Mouse (Mus musculus): ENCODE data around the gene Rpl29. TPM values are rescaled to one million over a fixed set of nuclear protein-coding genes. Genes with fewer than 3 reads are reported as not detected.

The Rpl29 gene
- polyA plus RNA-seq, 1 experiment from 2014 or later, result 1,315 TPM

DNA sequence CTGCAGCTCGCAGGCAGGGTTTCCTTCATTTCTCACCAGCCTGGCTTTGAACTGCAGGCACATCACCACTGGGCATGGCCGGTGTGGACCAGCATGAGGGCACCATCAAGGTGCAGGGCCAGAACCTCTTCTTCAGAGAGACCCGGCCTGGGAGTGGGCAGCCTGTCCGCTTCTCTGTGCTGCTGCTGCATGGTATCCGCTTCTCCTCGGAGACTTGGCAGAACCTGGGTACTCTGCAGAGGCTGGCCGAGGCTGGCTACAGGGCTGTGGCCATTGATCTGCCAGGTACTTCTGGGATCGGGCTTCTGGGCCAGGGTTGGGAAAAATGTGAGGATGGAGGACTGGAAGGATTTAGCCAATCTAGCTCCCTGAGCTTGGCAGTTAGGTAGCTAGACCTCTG lies 20.7 kb downstream of the Rpl29 start:
- WGBS, result 89% methylated on average over 8 of the region's 8 CpGs
- H3K4me3 ChIP-seq (ENCODE audit: low read depth, low read length), result no peak overlapping the region
- no peak overlapping the region for H3K27ac ChIP-seq (ENCODE audit: low read depth)
- no peaks in the 10 kb centered on the region for H3K9me3 ChIP-seq (ENCODE audit: control insufficient read depth, low read length)
- H3K4me1 ChIP-seq (replicated peaks; ENCODE audit: control insufficient read depth, insufficient read depth, low read length), result peaks cover 68% of the 10 kb centered on the region
- DNase-seq (ENCODE audit: low spot score) (no peak), ATAC-seq (replicated peaks; ENCODE audit: low FRiP score, low TSS enrichment, low read depth) (no peak)
- H3K9ac ChIP-seq (ENCODE audit: low read length), result no peak overlapping the region
- H3K4me2 ChIP-seq (ENCODE audit: low read length), result no peak overlapping the region
- no peaks in the 10 kb centered on the region for H3K36me3 ChIP-seq (ENCODE audit: control insufficient read depth, insufficient read depth, low read length)
- H3K27me3 ChIP-seq (replicated peaks; ENCODE audit: control insufficient read depth, insufficient read depth, low read length), result no peaks in the 10 kb centered on the region

DNA sequence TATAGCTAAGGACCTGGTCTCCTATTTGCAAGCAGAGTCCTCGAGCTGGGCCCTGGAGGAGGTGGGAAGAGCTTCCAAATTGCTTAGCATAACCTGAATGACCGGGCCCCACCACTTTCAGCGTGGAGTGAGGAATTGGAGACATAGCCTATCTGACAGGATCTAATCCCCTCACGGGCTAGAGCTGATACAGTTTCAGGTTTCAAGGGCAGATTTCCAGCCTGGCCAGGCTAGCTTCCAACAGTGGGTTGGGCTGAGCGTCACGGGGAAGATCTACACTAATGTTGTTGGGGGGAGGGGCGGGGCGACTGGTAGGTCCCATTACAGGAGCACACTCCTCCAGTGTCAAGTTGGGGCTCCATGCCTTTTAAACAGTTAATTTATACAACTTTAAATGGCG lies 21.4 kb downstream of the Rpl29 start:
- Histone ChIP-seq H3K4me2 (ENCODE audit: low read length) (peak overlapping the region; percentile 7; the same call in 1 of the 2 replicates), H3K9me3 (ENCODE audit: control insufficient read depth, low read length) (no peaks in the 10 kb centered on the region), H3K27ac (ENCODE audit: low read depth) (peak overlapping the region; percentile 8; the same call in 1 of the 2 replicates), H3K27me3 (replicated peaks; ENCODE audit: control insufficient read depth, insufficient read depth, low read length) (no peaks in the 10 kb centered on the region), H3K4me3 (ENCODE audit: low read depth, low read length) (no peak overlapping the region), H3K36me3 (ENCODE audit: control insufficient read depth, insufficient read depth, low read length) (no peaks in the 10 kb centered on the region), H3K4me1 (replicated peaks; ENCODE audit: control insufficient read depth, insufficient read depth, low read length) (peaks cover 68% of the 10 kb centered on the region), H3K9ac (ENCODE audit: low read length) (no peak overlapping the region)
- DNase-seq (ENCODE audit: low spot score) (no peak), ATAC-seq (replicated peaks; ENCODE audit: low FRiP score, low TSS enrichment, low read depth) (no peak)
- 10% methylated on average over 9 of the region's 9 CpGs for WGBS

DNA sequence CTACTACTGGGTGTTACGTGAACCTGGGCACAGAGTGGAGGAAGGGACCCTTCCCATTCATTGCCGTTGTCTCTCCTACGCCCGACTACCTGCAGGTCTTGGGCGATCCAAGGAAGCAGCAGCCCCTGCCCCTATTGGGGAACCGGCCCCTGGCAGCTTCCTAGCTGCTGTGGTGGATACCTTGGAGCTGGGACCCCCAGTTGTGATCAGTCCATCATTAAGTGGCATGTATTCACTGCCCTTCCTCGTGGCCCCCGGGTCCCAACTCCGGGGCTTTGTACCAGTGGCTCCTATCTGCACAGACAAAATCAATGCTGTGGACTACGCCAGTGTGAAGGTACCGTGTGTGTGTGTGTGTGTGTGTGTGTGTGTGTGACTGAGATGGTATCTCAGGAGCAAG lies 22.0 kb downstream of the Rpl29 start:
- H3K27me3 ChIP-seq (replicated peaks; ENCODE audit: control insufficient read depth, insufficient read depth, low read length), result no peaks in the 10 kb centered on the region
- ATAC-seq (replicated peaks; ENCODE audit: low FRiP score, low TSS enrichment, low read depth), result no peak
- H3K9ac ChIP-seq (ENCODE audit: low read length), result no peak overlapping the region
- 0 out of 2 replicates have a peak, but pooled peaks cover 2% of the 10 kb centered on the region for H3K36me3 ChIP-seq (ENCODE audit: control insufficient read depth, insufficient read depth, low read length)
- H3K4me2 ChIP-seq (ENCODE audit: low read length), result no peak overlapping the region; the same call in 1 of the 2 replicates
- no peak for DNase-seq (ENCODE audit: low spot score)
- no peak overlapping the region for H3K4me3 ChIP-seq (ENCODE audit: low read depth, low read length)
- whole genome bisulfite sequencing, result 61% methylated on average over 11 of the region's 11 CpGs
- H3K27ac ChIP-seq (ENCODE audit: low read depth), result peak overlapping the region; percentile 13; the same call in 1 of the 2 replicates
- H3K4me1 ChIP-seq (replicated peaks; ENCODE audit: control insufficient read depth, insufficient read depth, low read length), result peaks cover 69% of the 10 kb centered on the region
- no peaks in the 10 kb centered on the region for H3K9me3 ChIP-seq (ENCODE audit: control insufficient read depth, low read length)

DNA sequence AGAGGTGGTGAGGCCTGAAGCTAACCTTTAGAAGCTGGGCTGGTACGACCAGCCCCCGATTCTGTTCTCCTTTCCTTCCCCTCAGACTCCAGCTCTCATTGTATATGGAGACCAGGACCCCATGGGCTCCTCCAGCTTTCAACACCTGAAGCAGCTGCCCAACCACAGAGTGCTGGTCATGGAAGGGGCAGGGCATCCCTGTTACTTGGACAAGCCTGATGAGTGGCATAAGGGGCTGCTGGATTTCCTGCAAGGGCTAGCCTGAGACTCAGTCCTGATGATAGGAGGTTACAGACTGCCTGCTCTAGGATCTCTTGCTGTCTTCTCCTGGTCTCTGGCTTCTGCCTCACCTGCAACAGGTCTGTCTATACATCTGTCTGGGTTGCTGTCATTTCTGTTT lies 22.6 kb downstream of the Rpl29 start:
- Histone ChIP-seq H3K9me3 (ENCODE audit: control insufficient read depth, low read length) (no peaks in the 10 kb centered on the region), H3K4me3 (ENCODE audit: low read depth, low read length) (no peak overlapping the region), H3K27ac (ENCODE audit: low read depth) (no peak overlapping the region), H3K9ac (ENCODE audit: low read length) (no peak overlapping the region), H3K36me3 (ENCODE audit: control insufficient read depth, insufficient read depth, low read length) (0 out of 2 replicates have a peak, but pooled peaks cover 4% of the 10 kb centered on the region), H3K4me1 (replicated peaks; ENCODE audit: control insufficient read depth, insufficient read depth, low read length) (peaks cover 69% of the 10 kb centered on the region), H3K27me3 (replicated peaks; ENCODE audit: control insufficient read depth, insufficient read depth, low read length) (no peaks in the 10 kb centered on the region), H3K4me2 (ENCODE audit: low read length) (no peak overlapping the region)
- 36% methylated on average over 2 of the region's 2 CpGs for WGBS
- ATAC-seq (replicated peaks; ENCODE audit: low FRiP score, low TSS enrichment, low read depth), result no peak
- DNase-seq (ENCODE audit: low spot score), result no peak

DNA sequence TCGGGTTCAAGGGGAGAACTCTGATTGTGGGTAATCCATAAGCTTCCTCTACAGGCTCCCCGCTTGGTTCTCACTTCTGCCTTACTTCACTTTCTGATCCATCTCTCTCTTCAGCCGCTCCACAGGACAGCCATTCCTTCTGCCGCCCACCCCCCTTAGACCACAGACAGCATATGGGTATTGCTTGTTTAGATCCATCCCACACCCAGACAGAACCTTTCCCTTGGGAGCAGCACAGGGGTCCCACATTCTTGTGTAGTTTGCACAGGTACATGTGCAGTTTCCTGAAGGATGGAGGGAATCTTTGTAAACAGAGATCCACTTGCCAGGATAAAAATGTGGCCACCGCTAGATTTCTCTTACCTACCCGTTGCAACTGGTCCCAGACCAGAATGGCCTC lies 23.1 kb downstream of the Rpl29 start:
- Histone ChIP-seq H3K27ac (ENCODE audit: low read depth) (no peak overlapping the region), H3K9ac (ENCODE audit: low read length) (no peak overlapping the region), H3K4me2 (ENCODE audit: low read length) (peak overlapping the region; percentile 81), H3K27me3 (replicated peaks; ENCODE audit: control insufficient read depth, insufficient read depth, low read length) (no peaks in the 10 kb centered on the region), H3K4me3 (ENCODE audit: low read depth, low read length) (no peak overlapping the region), H3K9me3 (ENCODE audit: control insufficient read depth, low read length) (no peaks in the 10 kb centered on the region), H3K36me3 (ENCODE audit: control insufficient read depth, insufficient read depth, low read length) (0 out of 2 replicates have a peak, but pooled peaks cover 5% of the 10 kb centered on the region), H3K4me1 (replicated peaks; ENCODE audit: control insufficient read depth, insufficient read depth, low read length) (peaks cover 71% of the 10 kb centered on the region)
- DNase-seq (ENCODE audit: low spot score), result no peak
- WGBS, result 43% methylated on average over 6 of the region's 6 CpGs
- ATAC-seq (replicated peaks; ENCODE audit: low FRiP score, low TSS enrichment, low read depth), result no peak

DNA sequence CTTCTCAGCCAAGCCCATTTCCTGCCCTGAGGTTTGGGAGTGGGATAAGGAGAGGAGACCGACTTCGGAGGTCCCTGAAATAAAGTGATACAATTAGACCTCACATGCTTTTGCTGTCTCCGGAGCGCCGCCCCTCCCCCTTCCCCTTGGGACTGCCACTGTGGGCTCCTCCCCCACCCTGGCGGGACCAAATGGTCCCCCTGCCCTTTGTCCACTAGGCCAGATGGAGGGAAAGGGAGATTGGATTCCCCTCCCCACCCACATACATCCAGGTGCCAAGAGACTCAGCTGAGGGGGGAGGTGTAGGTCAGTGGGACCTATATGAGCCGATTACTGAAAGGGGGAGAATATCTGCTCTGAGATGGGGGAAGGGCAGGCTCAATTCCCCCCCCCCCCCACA lies 23.6 kb downstream of the Rpl29 start:
- H3K36me3 ChIP-seq (ENCODE audit: control insufficient read depth, insufficient read depth, low read length), result 0 out of 2 replicates have a peak, but pooled peaks cover 9% of the 10 kb centered on the region
- peak overlapping the region; percentile 78; the same call in 1 of the 2 replicates for H3K27ac ChIP-seq (ENCODE audit: low read depth)
- no peaks in the 10 kb centered on the region for H3K9me3 ChIP-seq (ENCODE audit: control insufficient read depth, low read length)
- H3K4me1 ChIP-seq (replicated peaks; ENCODE audit: control insufficient read depth, insufficient read depth, low read length), result peaks cover 70% of the 10 kb centered on the region
- H3K27me3 ChIP-seq (replicated peaks; ENCODE audit: control insufficient read depth, insufficient read depth, low read length), result no peaks in the 10 kb centered on the region
- ATAC-seq (replicated peaks; ENCODE audit: low FRiP score, low TSS enrichment, low read depth), result no peak
- H3K9ac ChIP-seq (ENCODE audit: low read length), result peak overlapping the region; percentile 63; the same call in 1 of the 2 replicates
- DNase-seq (ENCODE audit: low spot score), result no peak
- H3K4me2 ChIP-seq (ENCODE audit: low read length), result peak overlapping the region; percentile 81
- peak overlapping the region; percentile 67 for H3K4me3 ChIP-seq (ENCODE audit: low read depth, low read length)
- 4% methylated on average over 7 of the region's 7 CpGs for WGBS

DNA sequence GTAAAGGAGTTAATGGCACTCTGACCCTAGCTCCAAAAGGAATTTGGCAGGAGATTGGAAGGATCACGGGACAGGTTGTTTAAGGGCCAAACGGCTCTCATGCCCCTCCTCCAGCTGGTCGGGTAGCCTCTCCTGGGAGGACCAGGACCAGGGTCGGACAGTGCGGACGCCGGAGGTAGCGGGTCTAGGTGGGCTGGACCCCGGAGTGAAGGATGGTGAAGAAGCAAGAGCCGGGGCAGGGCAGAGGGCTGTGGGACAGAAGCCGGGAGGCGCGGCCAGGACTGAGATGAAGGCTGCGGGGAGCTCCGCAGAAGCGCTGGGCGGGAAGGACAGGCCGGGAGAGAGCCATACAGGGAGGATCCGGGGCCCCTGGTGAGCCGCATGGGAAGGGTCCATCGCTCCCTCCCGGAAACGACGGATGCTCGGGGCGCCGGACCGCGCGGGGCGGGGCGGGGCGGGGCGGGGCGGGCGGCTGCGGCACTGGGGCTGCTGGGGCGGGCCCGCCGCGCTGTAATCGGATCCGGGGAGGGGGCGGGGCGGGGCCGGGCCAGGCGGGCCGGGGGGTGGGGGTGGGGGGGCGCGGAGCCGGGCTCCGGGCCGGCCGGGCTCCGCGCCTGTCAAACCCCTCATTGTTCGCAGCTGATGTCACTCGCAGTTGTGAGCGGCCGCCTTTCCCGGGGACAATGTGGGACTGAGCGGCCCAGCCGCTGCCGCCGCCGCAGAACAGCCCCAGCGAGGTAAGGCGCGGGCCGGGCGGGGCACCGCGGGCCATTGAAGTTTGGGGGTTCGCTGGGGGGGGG lies 24.2 kb downstream of the Rpl29 start, which contains the start of gene Pcbp4:
TSS of gene Pcbp4 (plus strand) at position 21 of the 800 bp plus-strand sequence.
- H3K27ac ChIP-seq (ENCODE audit: low read depth), result peak within 1 kb of the TSS; percentile 78
- H3K4me2 ChIP-seq (ENCODE audit: low read length), result peak within 1 kb of the TSS; percentile 81
- peak; percentile 77 for ATAC-seq (replicated peaks; ENCODE audit: low FRiP score, low TSS enrichment, low read depth)

DNA sequence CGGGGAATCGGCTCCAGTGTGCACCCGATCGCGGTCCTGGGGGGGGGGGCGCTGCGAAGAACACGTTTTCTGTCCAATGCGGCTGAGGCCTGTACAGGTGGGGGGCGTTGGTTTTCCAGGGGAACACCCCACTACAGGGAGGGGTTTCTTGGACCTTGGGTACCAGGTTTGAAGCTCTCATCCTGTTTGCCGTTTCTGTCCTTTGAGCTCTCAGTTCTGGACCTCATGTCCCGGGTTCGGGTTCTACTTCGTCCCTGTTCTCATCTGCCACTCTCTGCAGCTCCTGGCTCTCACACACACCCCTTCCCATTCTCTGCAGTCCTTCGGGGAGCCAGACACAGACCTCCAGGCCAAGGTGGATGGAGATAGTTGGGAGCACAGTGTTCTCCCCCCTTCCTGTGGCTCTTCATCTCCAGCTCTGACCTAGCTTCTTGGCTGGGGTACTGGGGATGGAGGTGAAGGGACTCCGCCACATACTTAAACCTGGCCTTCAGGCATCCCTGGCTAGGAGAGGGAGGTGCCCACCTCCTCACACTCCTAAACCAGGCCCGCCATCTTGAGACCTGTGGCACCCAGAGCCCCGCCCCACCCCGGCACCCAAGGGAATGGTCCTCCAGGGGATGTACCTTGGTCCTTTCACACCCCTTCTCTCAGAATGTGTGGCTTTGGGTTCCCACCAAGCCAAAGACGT lies 25.0 kb downstream of the Rpl29 start:
- Histone ChIP-seq H3K9me3 (ENCODE audit: control insufficient read depth, low read length) (no peaks in the 10 kb centered on the region), H3K4me2 (ENCODE audit: low read length) (peak overlapping the region; percentile 81), H3K36me3 (ENCODE audit: control insufficient read depth, insufficient read depth, low read length) (0 out of 2 replicates have a peak, but pooled peaks cover 9% of the 10 kb centered on the region), H3K27ac (ENCODE audit: low read depth) (peak overlapping the region; percentile 78), H3K4me1 (replicated peaks; ENCODE audit: control insufficient read depth, insufficient read depth, low read length) (peaks cover 62% of the 10 kb centered on the region), H3K27me3 (replicated peaks; ENCODE audit: control insufficient read depth, insufficient read depth, low read length) (no peaks in the 10 kb centered on the region), H3K9ac (ENCODE audit: low read length) (peak overlapping the region; percentile 71), H3K4me3 (ENCODE audit: low read depth, low read length) (peak overlapping the region; percentile 67)
- 2% methylated on average over 18 of the region's 20 CpGs for WGBS
- DNase-seq (ENCODE audit: low spot score) (no peak), ATAC-seq (replicated peaks; ENCODE audit: low FRiP score, low TSS enrichment, low read depth) (peak; percentile 6)

More for the DNA sequence above, 24.2 kb downstream of the Rpl29 start, which contains the start of gene Pcbp4:
- peak; percentile 89 for DNase-seq (ENCODE audit: low spot score)
- peaks cover 66% of the 10 kb centered on the region for H3K4me1 ChIP-seq (replicated peaks; ENCODE audit: control insufficient read depth, insufficient read depth, low read length)
- H3K4me3 ChIP-seq (ENCODE audit: low read depth, low read length), result peak within 1 kb of the TSS; percentile 67
- H3K9me3 ChIP-seq (ENCODE audit: control insufficient read depth, low read length), result no peaks in the 10 kb centered on the region
- no peaks in the 10 kb centered on the region for H3K27me3 ChIP-seq (replicated peaks; ENCODE audit: control insufficient read depth, insufficient read depth, low read length)
- H3K36me3 ChIP-seq (ENCODE audit: control insufficient read depth, insufficient read depth, low read length), result 0 out of 2 replicates have a peak, but pooled peaks cover 9% of the 10 kb centered on the region
- WGBS, result under 1% methylated on average over 39 of the region's 74 CpGs
- H3K9ac ChIP-seq (ENCODE audit: low read length), result peak within 1 kb of the TSS; percentile 71
